Mouse (Mus musculus): ENCODE data around the gene Gm20388. TPM values are rescaled to one million over a fixed set of nuclear protein-coding genes. Genes with fewer than 3 reads are reported as not detected.
"Not testable (repeated sequence)": the region's sequence is repeated elsewhere in the genome, so short reads cannot be mapped to it uniquely, and the experiment has no call there.

The Gm20388 gene
- polyA plus RNA-seq, 1 experiment from 2014 or later, result not detected

- Histone ChIP-seq H3K4me1 (peaks cover 10% of the 10 kb centered on the region), H3K4me3 (no peak overlapping the region), H3K4me2 (replicated peaks) (no peak overlapping the region), H3K36me3 (peaks cover 9% of the 10 kb centered on the region), H3K27ac (replicated peaks) (no peak overlapping the region), H3K9ac (replicated peaks) (no peak overlapping the region), H3K27me3 (no peaks in the 10 kb centered on the region), H3K9me3 (peaks cover 13% of the 10 kb centered on the region)
- ATAC-seq (replicated peaks), result no peak
- WGBS, result 95% methylated on average over 27 of the region's 27 CpGs
Measured at GRCm38 (mm10) chr8:123426511-123427509, 3516.2 kb downstream of the Gm20388 start.

- Histone ChIP-seq H3K27ac (replicated peaks) (no peak overlapping the region), H3K4me1 (peaks cover 1% of the 10 kb centered on the region), H3K4me3 (no peak overlapping the region), H3K36me3 (peaks cover 7% of the 10 kb centered on the region), H3K9me3 (peaks cover 13% of the 10 kb centered on the region), H3K9ac (replicated peaks) (no peak overlapping the region), H3K4me2 (replicated peaks) (no peak overlapping the region), H3K27me3 (no peaks in the 10 kb centered on the region)
- no peak for ATAC-seq (replicated peaks)
- WGBS, result 96% methylated on average over 24 of the region's 24 CpGs
Measured at GRCm38 (mm10) chr8:123427639-123428275, 3517.1 kb downstream of the Gm20388 start.

GRCm38 (mm10) chr8:123428343-123428893 is 3517.8 kb downstream of the Gm20388 start:
- Histone ChIP-seq H3K9me3 (peaks cover 13% of the 10 kb centered on the region), H3K9ac (replicated peaks) (no peak overlapping the region), H3K4me1 (no peaks in the 10 kb centered on the region), H3K4me2 (replicated peaks) (no peak overlapping the region), H3K27ac (replicated peaks) (no peak overlapping the region), H3K27me3 (no peaks in the 10 kb centered on the region), H3K4me3 (no peak overlapping the region), H3K36me3 (peaks cover 3% of the 10 kb centered on the region)
- 95% methylated on average over 29 of the region's 29 CpGs for WGBS
- no peak for ATAC-seq (replicated peaks)

GRCm38 (mm10) chr8:123428939-123429721 is 3518.5 kb downstream of the Gm20388 start:
- H3K4me1 ChIP-seq, result no peaks in the 10 kb centered on the region
- H3K9ac ChIP-seq (replicated peaks), result no peak overlapping the region
- H3K27me3 ChIP-seq, result no peaks in the 10 kb centered on the region
- no peak overlapping the region for H3K27ac ChIP-seq (replicated peaks)
- no peak overlapping the region for H3K4me3 ChIP-seq
- WGBS, result 95% methylated on average over 23 of the region's 23 CpGs
- H3K36me3 ChIP-seq, result no peaks in the 10 kb centered on the region
- peaks cover 13% of the 10 kb centered on the region for H3K9me3 ChIP-seq
- no peak overlapping the region for H3K4me2 ChIP-seq (replicated peaks)
- ATAC-seq (replicated peaks), result no peak

- H3K27ac ChIP-seq (replicated peaks); ATAC-seq (replicated peaks); H3K4me1 ChIP-seq; H3K36me3 ChIP-seq; H3K9ac ChIP-seq (replicated peaks); H3K27me3 ChIP-seq; H3K4me2 ChIP-seq (replicated peaks); H3K4me3 ChIP-seq: not testable (repeated sequence)
- peaks cover 13% of the 10 kb centered on the region for H3K9me3 ChIP-seq
- 96% methylated on average over 15 of the region's 15 CpGs for WGBS
Measured at GRCm38 (mm10) chr8:123429722-123430013, 3519.0 kb downstream of the Gm20388 start.

GRCm38 (mm10) chr8:123430936-123431335 is 3520.3 kb downstream of the Gm20388 start:
- peaks cover 13% of the 10 kb centered on the region for H3K9me3 ChIP-seq

GRCm38 (mm10) chr8:123431616-123432365 is 3521.2 kb downstream of the Gm20388 start:
- Histone ChIP-seq H3K27me3 (no peaks in the 10 kb centered on the region), H3K4me2 (replicated peaks) (no peak overlapping the region), H3K9me3 (peaks cover 13% of the 10 kb centered on the region), H3K4me1 (no peaks in the 10 kb centered on the region), H3K4me3 (no peak overlapping the region), H3K36me3 (no peaks in the 10 kb centered on the region), H3K9ac (replicated peaks) (no peak overlapping the region), H3K27ac (replicated peaks) (no peak overlapping the region)
- 97% methylated on average over 25 of the region's 25 CpGs for WGBS
- ATAC-seq (replicated peaks), result no peak

More at GRCm38 (mm10) chr8:123430936-123431335, 3520.3 kb downstream of the Gm20388 start:
- H3K4me1 ChIP-seq; H3K4me3 ChIP-seq; H3K4me2 ChIP-seq (replicated peaks); H3K36me3 ChIP-seq; H3K27ac ChIP-seq (replicated peaks); ATAC-seq (replicated peaks); H3K9ac ChIP-seq (replicated peaks); H3K27me3 ChIP-seq: not testable (repeated sequence)
- WGBS, result 88% methylated on average over 8 of the region's 8 CpGs

- no peaks in the 10 kb centered on the region for H3K4me1 ChIP-seq
- H3K4me3 ChIP-seq, result no peak overlapping the region
- H3K36me3 ChIP-seq, result no peaks in the 10 kb centered on the region
- ATAC-seq (replicated peaks), result no peak
- WGBS, result 96% methylated on average over 16 of the region's 16 CpGs
- H3K4me2 ChIP-seq (replicated peaks), result no peak overlapping the region
- H3K9me3 ChIP-seq, result peaks cover 10% of the 10 kb centered on the region
- H3K27me3 ChIP-seq, result no peaks in the 10 kb centered on the region
- no peak overlapping the region for H3K9ac ChIP-seq (replicated peaks)
- H3K27ac ChIP-seq (replicated peaks), result no peak overlapping the region
Measured at GRCm38 (mm10) chr8:123432381-123432780, 3521.7 kb downstream of the Gm20388 start.

GRCm38 (mm10) chr8:123433241-123433974 is 3522.8 kb downstream of the Gm20388 start:
- H3K4me1 ChIP-seq; H3K9me3 ChIP-seq; H3K4me2 ChIP-seq (replicated peaks); H3K27ac ChIP-seq (replicated peaks); ATAC-seq (replicated peaks); H3K4me3 ChIP-seq; H3K36me3 ChIP-seq; H3K9ac ChIP-seq (replicated peaks); H3K27me3 ChIP-seq: not testable (repeated sequence)
- WGBS, result 96% methylated on average over 47 of the region's 47 CpGs

GRCm38 (mm10) chr8:123441788-123442187 is 3531.1 kb downstream of the Gm20388 start:
- Histone ChIP-seq H3K4me1 (peaks cover 12% of the 10 kb centered on the region), H3K36me3 (no peaks in the 10 kb centered on the region), H3K9me3 (no peaks in the 10 kb centered on the region), H3K4me2 (replicated peaks) (no peak overlapping the region), H3K4me3 (no peak overlapping the region), H3K9ac (replicated peaks) (no peak overlapping the region), H3K27ac (replicated peaks) (no peak overlapping the region), H3K27me3 (no peaks in the 10 kb centered on the region)
- WGBS, result 97% methylated on average over 2 of the region's 2 CpGs
- no peak for ATAC-seq (replicated peaks)

GRCm38 (mm10) chr8:123442351-123442750 is 3531.7 kb downstream of the Gm20388 start:
- H3K4me3 ChIP-seq, result peak overlapping the region; percentile 71
- no peaks in the 10 kb centered on the region for H3K36me3 ChIP-seq
- H3K4me2 ChIP-seq (replicated peaks), result peak overlapping the region; percentile 63
- ATAC-seq (replicated peaks), result no peak
- 0 out of 2 replicates have a peak overlapping the region, but pooled peaks have one; percentile 85 for H3K9ac ChIP-seq (replicated peaks)
- no peak overlapping the region for H3K27ac ChIP-seq (replicated peaks)
- H3K4me1 ChIP-seq, result peaks cover 12% of the 10 kb centered on the region
- 79% methylated on average over 5 of the region's 5 CpGs for WGBS
- no peaks in the 10 kb centered on the region for H3K9me3 ChIP-seq
- H3K27me3 ChIP-seq, result no peaks in the 10 kb centered on the region

Measured in forebrain, embryonic 15.5 days (tissue).